Mouse (Mus musculus): ENCODE results near the gene Sprr2e. TPM values are rescaled to one million over a fixed set of nuclear protein-coding genes. Genes with fewer than 3 reads are reported as not detected.

The Sprr2e gene
- polyA plus RNA-seq, 1 experiment: not detected

- WGBS: 65% methylated on average over 1 of the region's 1 CpGs
- Histone ChIP-seq H3K4me1 (ENCODE audit: control insufficient read depth, insufficient read depth, low read length) (no peaks in the 10 kb centered on the region), H3K4me3 (replicated peaks; ENCODE audit: control insufficient read depth, low read depth, low read length) (no peak within 1 kb of the TSS), H3K27ac (ENCODE audit: control insufficient read depth, insufficient read depth, low read depth, low read length, poor library complexity) (no peak within 1 kb of the TSS)
- TF ChIP-seq POLR2A (IDR thresholded peaks at IDR 0.05; ENCODE audit: borderline replicate concordance, control insufficient read depth, low read depth, low read length) (no peak), CTCF (IDR thresholded peaks at IDR 0.05; ENCODE audit: control insufficient read depth, insufficient read depth, low read length) (no peak)
These were observed 33.4 kb downstream of the Sprr2e start, which contains the start of gene Sprr2h for GRCm38 (mm10) chr3:92385385-92385784. TSS of gene Sprr2h (plus strand) at chr3:92385685.

GRCm38 (mm10) chr3:92394301-92394700 lies 42.4 kb downstream of the Sprr2e start:
- H3K27ac ChIP-seq (ENCODE audit: control insufficient read depth, insufficient read depth, low read depth, low read length, poor library complexity): no peak overlapping the region
- 16% methylated on average over 1 of the region's 1 CpGs for WGBS
- H3K4me3 ChIP-seq (replicated peaks; ENCODE audit: control insufficient read depth, low read depth, low read length): no peak overlapping the region
- H3K4me1 ChIP-seq (ENCODE audit: control insufficient read depth, insufficient read depth, low read length): no peaks in the 10 kb centered on the region
- TF ChIP-seq CTCF (IDR thresholded peaks at IDR 0.05; ENCODE audit: control insufficient read depth, insufficient read depth, low read length) (no peak), POLR2A (IDR thresholded peaks at IDR 0.05; ENCODE audit: borderline replicate concordance, control insufficient read depth, low read depth, low read length) (no peak)

Other genes starting within 250 kb of the Sprr2e start
- gene Prr9, start 228.2 kb upstream of the Sprr2e start, polyA plus RNA-seq (2011; ENCODE audit: insufficient read depth, insufficient read length, low replicate concordance, missing spikeins): not detected in 2 replicates
- gene Lelp1, start 209.4 kb upstream of the Sprr2e start, polyA plus RNA-seq (2011; ENCODE audit: insufficient read depth, insufficient read length, low replicate concordance, missing spikeins): not detected in 2 replicates
- gene Sprr2a1, start 136.3 kb upstream of the Sprr2e start, polyA plus RNA-seq (2011; ENCODE audit: insufficient read depth, insufficient read length, low replicate concordance, missing spikeins): not detected in 2 replicates
- not detected in 2 replicates for gene Sprr2a2, start 136.2 kb upstream of the Sprr2e start, polyA plus RNA-seq (2011; ENCODE audit: insufficient read depth, insufficient read length, low replicate concordance, missing spikeins)
- gene Sprr2a3, start 66.7 kb upstream of the Sprr2e start, polyA plus RNA-seq (2011; ENCODE audit: insufficient read depth, insufficient read length, low replicate concordance, missing spikeins): not detected in 2 replicates
- not detected in 2 replicates for gene Sprr2b, start 35.5 kb upstream of the Sprr2e start, polyA plus RNA-seq (2011; ENCODE audit: insufficient read depth, insufficient read length, low replicate concordance, missing spikeins)
- not detected in 2 replicates for gene Sprr2d, start 13.0 kb upstream of the Sprr2e start, polyA plus RNA-seq (2011; ENCODE audit: insufficient read depth, insufficient read length, low replicate concordance, missing spikeins)
- not detected in 2 replicates for gene Sprr2f, start 13.0 kb downstream of the Sprr2e start, polyA plus RNA-seq (2011; ENCODE audit: insufficient read depth, insufficient read length, low replicate concordance, missing spikeins)
- gene Sprr2h, start 33.5 kb downstream of the Sprr2e start, polyA plus RNA-seq (2011; ENCODE audit: insufficient read depth, insufficient read length, low replicate concordance, missing spikeins): not detected in 2 replicates
- not detected in 2 replicates for gene Sprr2i, start 55.8 kb downstream of the Sprr2e start, polyA plus RNA-seq (2011; ENCODE audit: insufficient read depth, insufficient read length, low replicate concordance, missing spikeins)
- gene Sprr2j-ps, start 65.9 kb downstream of the Sprr2e start, polyA plus RNA-seq (2011; ENCODE audit: insufficient read depth, insufficient read length, low replicate concordance, missing spikeins): not detected in 2 replicates
- 36.1 and 44.7 TPM in 2 replicates for gene Gm9774, start 77.3 kb downstream of the Sprr2e start, polyA plus RNA-seq (2011; ENCODE audit: insufficient read depth, insufficient read length, low replicate concordance, missing spikeins)
- gene Sprr2k, start 80.4 kb downstream of the Sprr2e start, polyA plus RNA-seq (2011; ENCODE audit: insufficient read depth, insufficient read length, low replicate concordance, missing spikeins): not detected in 2 replicates
- gene Sprr1b, start 86.6 kb downstream of the Sprr2e start, polyA plus RNA-seq (2011; ENCODE audit: insufficient read depth, insufficient read length, low replicate concordance, missing spikeins): not detected in 2 replicates
- not detected in 2 replicates for gene Sprr3, start 106.6 kb downstream of the Sprr2e start, polyA plus RNA-seq (2011; ENCODE audit: insufficient read depth, insufficient read length, low replicate concordance, missing spikeins)
- gene Sprr1a, start 133.8 kb downstream of the Sprr2e start, polyA plus RNA-seq (2011; ENCODE audit: insufficient read depth, insufficient read length, low replicate concordance, missing spikeins): not detected in 2 replicates
- gene Sprr4, start 148.3 kb downstream of the Sprr2e start, polyA plus RNA-seq (2011; ENCODE audit: insufficient read depth, insufficient read length, low replicate concordance, missing spikeins): not detected in 2 replicates
- gene 2310046K23Rik, start 182.4 kb downstream of the Sprr2e start, polyA plus RNA-seq (2011; ENCODE audit: insufficient read depth, insufficient read length, low replicate concordance, missing spikeins): not detected in 2 replicates
- gene Ivl, start 221.6 kb downstream of the Sprr2e start, polyA plus RNA-seq (2011; ENCODE audit: insufficient read depth, insufficient read length, low replicate concordance, missing spikeins): not detected in 2 replicates
- not detected in 2 replicates for gene Smcp, start 236.9 kb downstream of the Sprr2e start, polyA plus RNA-seq (2011; ENCODE audit: insufficient read depth, insufficient read length, low replicate concordance, missing spikeins)